Mouse (Mus musculus) neural tube, embryonic 11.5 days (tissue): Measurements from ENCODE around the gene Trim46. TPM values are rescaled to one million over a fixed set of nuclear protein-coding genes. Genes with fewer than 3 reads are reported as not detected.

Experiments used
- ATAC-seq: fragments of 200-750 bp; cut with Nextera tagmentation; 2 replicates; pipeline ENCODE4 v1.8.0; 2017; ENCODE audit warnings: moderate number of reproducible peaks, mild to moderate bottlenecking, moderate TSS enrichment, moderate library complexity; ENCODE audit not compliant: insufficient read depth, low FRiP score, low TSS enrichment
- DNase-seq: peaks from one replicate; pipeline ENCODE4 v3.0.0-alpha.2; 2015; ENCODE audit warnings: low spot score
- H3K27ac ChIP-seq: fragments of 300-500 bp; sonication (generic); 2 replicates; pipeline ENCODE4 v1.5.1; 2014; ENCODE audit warnings: low read depth, mild to moderate bottlenecking, low read length
- H3K27me3 ChIP-seq: fragments of 300-500 bp; sonication (generic); 2 replicates; pipeline ENCODE4 v1.6.1; 2014; ENCODE audit warnings: mild to moderate bottlenecking, low read length, mixed read lengths; ENCODE audit not compliant: control insufficient read depth, insufficient read depth
- H3K36me3 ChIP-seq: fragments of 300-500 bp; sonication (generic); 2 replicates; pipeline ENCODE4 v1.6.1; 2014; ENCODE audit warnings: mild to moderate bottlenecking, low read length, moderate library complexity, mixed read lengths; ENCODE audit not compliant: control insufficient read depth, insufficient read depth
- H3K4me1 ChIP-seq: fragments of 300-500 bp; sonication (generic); 2 replicates; pipeline ENCODE4 v1.6.1; 2014; ENCODE audit warnings: low read length, mixed read lengths; ENCODE audit not compliant: control insufficient read depth, insufficient read depth
- H3K4me2 ChIP-seq: fragments of 300-500 bp; sonication (generic); 2 replicates; pipeline ENCODE4 v1.6.1; 2014; ENCODE audit warnings: low read depth, mild to moderate bottlenecking, moderate library complexity
- H3K4me3 ChIP-seq: fragments of 300-500 bp; sonication (generic); 2 replicates; pipeline ENCODE4 v1.5.1; 2014; ENCODE audit warnings: low read depth, low read length
- H3K9ac ChIP-seq: fragments of 300-500 bp; sonication (generic); 2 replicates; pipeline ENCODE4 v1.6.1; 2014; ENCODE audit warnings: mild to moderate bottlenecking, low read length
- H3K9me3 ChIP-seq: fragments of 300-500 bp; sonication (generic); 2 replicates; pipeline ENCODE4 v1.6.1; 2016; ENCODE audit warnings: low read length; ENCODE audit not compliant: control insufficient read depth
- WGBS: fragments of 180-500 bp; shearing (Covaris S2); extraction: QIAGEN DNeasy Blood & Tissue Kit; methylation state at CpG from one replicate; pipeline ENCODE4 v1.1.7; 2014; 5-methylcytosine and 5-hydroxymethylcytosine counted together
- polyA plus RNA-seq: library from polyadenylated mRNA; unstranded; fragments of >200 nt; fragmentation: Nextera tagmentation; extraction: Ambion mirVana; gene quantifications from 2 replicates; pipeline ENCODE4 v1.2.1, GENCODE M21; 2014

Trim46 gene
- polyA plus RNA-seq, 1 experiment from 2014 or later: 12.8 TPM

- Histone ChIP-seq H3K4me2 (no peak overlapping the region), H3K4me1 (peaks cover under 1% of the 10 kb centered on the region), H3K4me3 (no peak overlapping the region), H3K27ac (no peak overlapping the region), H3K27me3 (peaks cover 3% of the 10 kb centered on the region), H3K36me3 (no peaks in the 10 kb centered on the region), H3K9me3 (no peaks in the 10 kb centered on the region), H3K9ac (no peak overlapping the region)
- ATAC-seq (no peak), DNase-seq (no peak)
- 52% methylated on average over 2 of the region's 2 CpGs for WGBS
Observed at GRCm38 (mm10) chr3:89285526-89285925, 39.4 kb upstream of the Trim46 start.

- no peak overlapping the region for H3K4me2 ChIP-seq
- H3K27me3 ChIP-seq: peaks cover 12% of the 10 kb centered on the region
- no peak overlapping the region for H3K4me3 ChIP-seq
- DNase-seq (no peak), ATAC-seq (no peak)
- no peak overlapping the region for H3K27ac ChIP-seq
- H3K9ac ChIP-seq: no peak overlapping the region
- 89% methylated on average over 3 of the region's 3 CpGs for WGBS
- no peaks in the 10 kb centered on the region for H3K9me3 ChIP-seq
- no peaks in the 10 kb centered on the region for H3K36me3 ChIP-seq
- H3K4me1 ChIP-seq: peaks cover 11% of the 10 kb centered on the region
Observed at GRCm38 (mm10) chr3:89284261-89284660, 38.2 kb upstream of the Trim46 start.

DNA sequence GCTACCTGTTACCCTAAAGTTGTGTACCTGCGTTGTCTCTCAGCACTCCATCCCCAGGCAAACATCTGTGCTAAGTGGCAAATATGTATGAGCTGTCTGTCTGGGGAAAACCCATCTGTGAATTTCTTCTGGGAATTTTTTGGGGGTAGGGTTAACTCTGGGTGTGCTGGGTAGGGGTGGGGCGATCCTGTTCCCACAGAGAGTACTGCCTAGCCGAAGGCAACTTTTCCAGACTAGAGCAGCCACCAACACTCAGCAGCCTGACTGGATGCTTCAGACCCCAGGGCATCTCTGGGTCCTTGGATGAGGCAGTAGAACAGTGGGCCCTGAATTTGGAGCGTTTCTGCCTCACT lies 36.2 kb upstream of the Trim46 start:
- H3K4me1 ChIP-seq: peaks cover 14% of the 10 kb centered on the region
- H3K9ac ChIP-seq: 0 out of 2 replicates have a peak overlapping the region, but pooled peaks have one; percentile 18
- ATAC-seq (no peak), DNase-seq (no peak)
- no peaks in the 10 kb centered on the region for H3K9me3 ChIP-seq
- no peak overlapping the region for H3K4me2 ChIP-seq
- 31% methylated on average over 4 of the region's 4 CpGs for WGBS
- no peak overlapping the region for H3K27ac ChIP-seq
- H3K27me3 ChIP-seq: peaks cover 26% of the 10 kb centered on the region
- H3K36me3 ChIP-seq: no peaks in the 10 kb centered on the region
- H3K4me3 ChIP-seq: no peak overlapping the region

DNA sequence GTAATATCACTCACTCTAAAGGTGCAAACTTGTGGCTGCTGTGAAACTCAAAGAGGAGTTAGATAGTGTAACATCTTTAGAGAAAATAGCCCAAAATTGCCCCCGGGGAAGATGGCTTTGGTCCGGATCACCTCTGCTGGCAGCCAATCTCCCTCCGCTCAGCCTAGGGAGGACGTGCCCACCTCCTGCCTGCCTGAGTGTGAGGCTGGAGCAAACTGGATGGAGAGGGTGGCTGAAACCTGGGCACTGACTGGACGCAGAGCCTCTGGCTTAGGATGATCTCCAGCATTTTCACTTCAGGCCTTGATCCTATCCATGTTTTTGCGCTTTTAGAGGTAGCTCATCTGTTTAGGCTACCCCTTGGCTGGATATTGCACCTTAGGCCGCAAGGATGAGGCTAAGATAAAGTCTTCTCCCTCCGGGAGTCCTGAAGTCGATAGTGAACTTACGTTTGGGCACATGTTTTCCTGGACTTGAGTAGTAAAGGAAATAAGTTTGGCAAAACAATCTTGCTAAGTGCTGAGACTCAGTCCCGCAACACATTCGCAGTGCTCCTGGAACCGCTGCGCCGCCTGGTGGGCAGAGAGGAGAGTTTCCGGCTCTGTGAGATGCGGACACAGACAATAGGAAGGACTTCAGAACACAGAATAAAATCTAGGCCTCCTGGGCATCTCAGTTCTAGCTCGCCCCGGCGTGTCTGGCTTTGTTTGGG lies 35.6 kb upstream of the Trim46 start:
- 11% methylated on average over 20 of the region's 20 CpGs for WGBS
- Histone ChIP-seq H3K27ac (no peak overlapping the region), H3K27me3 (peaks cover 27% of the 10 kb centered on the region), H3K4me2 (peak overlapping the region; percentile 94), H3K9me3 (no peaks in the 10 kb centered on the region), H3K4me1 (peaks cover 14% of the 10 kb centered on the region), H3K4me3 (no peak overlapping the region), H3K36me3 (no peaks in the 10 kb centered on the region), H3K9ac (no peak overlapping the region; the same call in 1 of the 2 replicates)
- ATAC-seq: no peak
- DNase-seq: peak; percentile 86

GRCm38 (mm10) chr3:89280606-89281511 lies 34.8 kb upstream of the Trim46 start, which contains the start of gene Efna1:
Gene Efna1, minus strand, starts transcription at chr3:89281142.
- WGBS: under 1% methylated on average over 52 of the region's 52 CpGs
- peak; percentile 63 for DNase-seq
- H3K4me3 ChIP-seq: peak within 1 kb of the TSS; percentile 41
- peak within 1 kb of the TSS; percentile 94 for H3K4me2 ChIP-seq
- no peaks in the 10 kb centered on the region for H3K36me3 ChIP-seq
- H3K27me3 ChIP-seq: peaks cover 27% of the 10 kb centered on the region
- H3K9ac ChIP-seq: peak within 1 kb of the TSS; percentile 58
- no peaks in the 10 kb centered on the region for H3K9me3 ChIP-seq
- H3K27ac ChIP-seq: no peak within 1 kb of the TSS
- peaks cover 14% of the 10 kb centered on the region for H3K4me1 ChIP-seq
- ATAC-seq: peak; percentile 31; the same call in 1 of the 2 replicates

GRCm38 (mm10) chr3:89280050-89280605 lies 34.0 kb upstream of the Trim46 start:
- Histone ChIP-seq H3K9ac (peak overlapping the region; percentile 58), H3K27me3 (peaks cover 27% of the 10 kb centered on the region), H3K27ac (no peak overlapping the region), H3K4me1 (peaks cover 14% of the 10 kb centered on the region), H3K4me2 (peak overlapping the region; percentile 94), H3K4me3 (peak overlapping the region; percentile 41), H3K9me3 (no peaks in the 10 kb centered on the region), H3K36me3 (no peaks in the 10 kb centered on the region)
- peak; percentile 36; the same call in 1 of the 2 replicates for ATAC-seq
- peak; percentile 36 for DNase-seq
- under 1% methylated on average over 29 of the region's 29 CpGs for WGBS

- H3K27me3 ChIP-seq: peaks cover 27% of the 10 kb centered on the region
- peak; percentile 64 for ATAC-seq
- H3K9ac ChIP-seq: peak overlapping the region; percentile 58
- H3K4me2 ChIP-seq: peak overlapping the region; percentile 94
- peaks cover 14% of the 10 kb centered on the region for H3K4me1 ChIP-seq
- peak overlapping the region; percentile 41 for H3K4me3 ChIP-seq
- no peaks in the 10 kb centered on the region for H3K9me3 ChIP-seq
- no peak overlapping the region for H3K27ac ChIP-seq
- peak; percentile 80 for DNase-seq
- H3K36me3 ChIP-seq: no peaks in the 10 kb centered on the region
- under 1% methylated on average over 35 of the region's 35 CpGs for WGBS
Observed at GRCm38 (mm10) chr3:89279153-89279890, 33.2 kb upstream of the Trim46 start.

DNA sequence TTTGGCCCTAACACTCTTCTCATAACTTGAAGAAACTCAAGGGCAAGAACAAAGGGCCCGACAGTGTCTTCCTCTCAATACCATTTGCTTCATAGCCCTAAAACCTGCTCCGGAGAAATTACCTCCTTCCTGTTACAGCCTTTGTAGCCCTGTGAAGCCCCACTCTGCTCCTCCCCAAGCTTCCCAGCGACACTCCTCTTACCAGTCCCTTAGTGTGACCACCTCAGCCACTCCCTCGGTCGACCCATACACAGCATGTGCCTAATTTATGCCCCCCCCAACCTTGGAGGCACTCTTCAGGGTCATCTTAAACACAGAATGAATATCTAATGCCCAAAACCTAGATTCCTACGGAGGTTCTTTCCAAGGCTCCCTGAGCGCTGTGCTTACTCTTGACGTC lies 32.5 kb upstream of the Trim46 start:
- Histone ChIP-seq H3K4me1 (peaks cover 14% of the 10 kb centered on the region), H3K27me3 (peaks cover 27% of the 10 kb centered on the region), H3K27ac (no peak overlapping the region), H3K4me3 (peak overlapping the region; percentile 41), H3K4me2 (peak overlapping the region; percentile 94), H3K9ac (no peak overlapping the region; the same call in 1 of the 2 replicates), H3K9me3 (no peaks in the 10 kb centered on the region), H3K36me3 (no peaks in the 10 kb centered on the region)
- DNase-seq: no peak
- no peak for ATAC-seq
- WGBS: 10% methylated on average over 8 of the region's 8 CpGs
